Mouse (Mus musculus): ENCODE measurements around the gene Cby3.
"Not testable (repeated sequence)": the region's sequence is repeated elsewhere in the genome, so short reads cannot be mapped to it uniquely, and the experiment has no call there.

The Cby3 gene

GRCm38 (mm10) chr11:50354162-50354561, at the start of gene Cby3:
Cby3 (plus strand) TSS chr11:50354462.
- no peak for DNase-seq (ENCODE audit: low spot score in 2 of 2)

GRCm38 (mm10) chr11:50312803-50313202, 41.5 kb upstream of the Cby3 start:
- DNase-seq (ENCODE audit: low spot score in 2 of 2), result no peak

GRCm38 (mm10) chr11:50319343-50319742, 34.9 kb upstream of the Cby3 start:
- not testable (repeated sequence) for DNase-seq (ENCODE audit: low spot score in 2 of 2)

GRCm38 (mm10) chr11:50321239-50321638, 33.0 kb upstream of the Cby3 start:
- DNase-seq (ENCODE audit: low spot score in 2 of 2), result no peak

GRCm38 (mm10) chr11:50322345-50322744, 31.9 kb upstream of the Cby3 start:
- DNase-seq (ENCODE audit: low spot score in 2 of 2), result no peak

GRCm38 (mm10) chr11:50323843-50324242, 30.4 kb upstream of the Cby3 start:
- no peak for DNase-seq (ENCODE audit: low spot score in 2 of 2)

GRCm38 (mm10) chr11:50324751-50325471, 29.4 kb upstream of the Cby3 start:
- DNase-seq (ENCODE audit: low spot score in 2 of 2), result no peak

GRCm38 (mm10) chr11:50325496-50326301, 28.6 kb upstream of the Cby3 start, which contains the start of gene Canx:
Canx (minus strand) TSS chr11:50325673.
- peak; percentile 98 to 99 for DNase-seq (ENCODE audit: low spot score in 2 of 2)

- DNase-seq (ENCODE audit: low spot score in 2 of 2), result no peak
Measured at GRCm38 (mm10) chr11:50326302-50326966, 27.8 kb upstream of the Cby3 start.

- DNase-seq (ENCODE audit: low spot score in 2 of 2), result no peak
Measured at GRCm38 (mm10) chr11:50328075-50328625, 26.1 kb upstream of the Cby3 start.

GRCm38 (mm10) chr11:50329378-50329777, 24.9 kb upstream of the Cby3 start:
- no peak for DNase-seq (ENCODE audit: low spot score in 2 of 2)

- no peak for DNase-seq (ENCODE audit: low spot score in 2 of 2)
Measured at GRCm38 (mm10) chr11:50333181-50333580, 21.1 kb upstream of the Cby3 start.

- no peak for DNase-seq (ENCODE audit: low spot score in 2 of 2)
Measured at GRCm38 (mm10) chr11:50336126-50336525, 18.1 kb upstream of the Cby3 start.

- DNase-seq (ENCODE audit: low spot score in 2 of 2), result no peak
Measured at GRCm38 (mm10) chr11:50336891-50337290, 17.4 kb upstream of the Cby3 start.

- DNase-seq (ENCODE audit: low spot score in 2 of 2), result no peak
Measured at GRCm38 (mm10) chr11:50345486-50345885, 8.8 kb upstream of the Cby3 start.

GRCm38 (mm10) chr11:50346256-50347032, 7.8 kb upstream of the Cby3 start:
- DNase-seq (ENCODE audit: low spot score in 2 of 2), result no peak

GRCm38 (mm10) chr11:50352177-50352576, 2.1 kb upstream of the Cby3 start:
- no peak for DNase-seq (ENCODE audit: low spot score in 2 of 2)

GRCm38 (mm10) chr11:50354851-50355250, 589 bp downstream of the Cby3 start:
- no peak for DNase-seq (ENCODE audit: low spot score in 2 of 2)

GRCm38 (mm10) chr11:50355395-50355794, 1.1 kb downstream of the Cby3 start:
- DNase-seq (ENCODE audit: low spot score in 2 of 2), result no peak

GRCm38 (mm10) chr11:50358950-50359861, 4.9 kb downstream of the Cby3 start:
- DNase-seq (ENCODE audit: low spot score in 2 of 2), result peak; percentile 49 to 64

Data from right cerebral cortex, postnatal 36 days (tissue).